Mouse (Mus musculus): ENCODE measurements around the gene Rce1. TPM values are rescaled to one million over a fixed set of nuclear protein-coding genes. Genes with fewer than 3 reads are reported as not detected.
A peak's percentile ranks its signal among the peaks of the same experiment; 100 is the strongest.

The Rce1 gene
- polyA plus RNA-seq, 1 experiment from 2014 or later = 66.8 TPM

GRCm38 (mm10) chr19:4612181-4612961 lies 13.1 kb downstream of the Rce1 start:
- Histone ChIP-seq H3K27me3 (replicated peaks) (no peaks in the 10 kb centered on the region), H3K4me3 (replicated peaks) (no peak overlapping the region), H3K4me1 (peaks cover 34% of the 10 kb centered on the region), H3K36me3 (peaks cover 18% of the 10 kb centered on the region), H3K9ac (no peak overlapping the region), H3K27ac (no peak overlapping the region), H3K9me3 (no peaks in the 10 kb centered on the region), H3K4me2 (no peak overlapping the region)
- 88% methylated on average over 19 of the region's 19 CpGs for WGBS
- ATAC-seq (ENCODE audit: insufficient read depth, low FRiP score, low read depth) = no peak

DNA sequence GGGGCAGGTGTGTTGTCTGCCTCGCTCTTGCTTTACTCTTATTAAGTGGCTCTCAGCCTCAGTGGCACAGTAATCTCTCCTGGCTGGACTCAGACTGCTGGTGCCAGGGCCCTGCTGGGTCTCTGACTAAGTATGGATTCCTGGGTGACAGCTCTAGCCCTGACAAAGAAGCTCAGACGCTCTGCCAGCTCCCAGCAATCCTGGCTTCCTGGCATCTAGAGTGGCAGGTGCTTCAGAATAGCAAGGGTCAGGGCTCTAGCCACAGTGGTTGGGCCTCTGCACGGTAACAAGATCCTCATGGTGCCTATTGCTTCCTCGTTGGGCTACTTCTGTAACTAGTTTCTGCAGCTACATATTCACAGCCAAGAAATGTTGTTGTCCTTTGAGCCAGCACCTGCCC lies 15.3 kb downstream of the Rce1 start:
- 55% methylated on average over 4 of the region's 4 CpGs for WGBS
- Histone ChIP-seq H3K27me3 (replicated peaks) (no peaks in the 10 kb centered on the region), H3K4me2 (no peak overlapping the region), H3K9ac (no peak overlapping the region), H3K4me3 (replicated peaks) (no peak overlapping the region), H3K36me3 (peaks cover 18% of the 10 kb centered on the region), H3K9me3 (no peaks in the 10 kb centered on the region), H3K4me1 (peaks cover 27% of the 10 kb centered on the region), H3K27ac (no peak overlapping the region)
- no peak for ATAC-seq (ENCODE audit: insufficient read depth, low FRiP score, low read depth)

DNA sequence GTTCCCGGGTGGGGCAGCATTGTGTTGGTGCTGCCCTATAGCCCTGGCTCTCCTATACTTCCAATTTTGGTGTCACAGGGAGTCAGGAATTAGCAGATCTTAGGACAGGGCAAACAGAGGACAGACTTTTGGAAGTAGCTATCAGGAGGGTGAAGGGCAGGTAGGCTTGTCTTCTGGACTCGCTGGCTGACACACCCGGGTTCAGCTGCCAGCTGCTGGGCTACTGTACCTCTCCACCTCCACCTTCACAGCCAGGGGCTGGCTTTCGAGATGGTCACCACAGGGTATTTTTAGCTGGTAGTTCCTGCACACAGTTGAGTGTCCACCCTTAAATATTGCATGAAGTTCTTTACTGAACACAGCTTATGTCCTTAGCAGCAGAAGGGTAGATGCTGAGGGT lies 16.9 kb downstream of the Rce1 start:
- H3K9me3 ChIP-seq = no peaks in the 10 kb centered on the region
- no peaks in the 10 kb centered on the region for H3K27me3 ChIP-seq (replicated peaks)
- H3K4me2 ChIP-seq = no peak overlapping the region
- 86% methylated on average over 4 of the region's 4 CpGs for WGBS
- peaks cover 30% of the 10 kb centered on the region for H3K4me1 ChIP-seq
- H3K36me3 ChIP-seq = peaks cover 18% of the 10 kb centered on the region
- no peak overlapping the region for H3K27ac ChIP-seq
- H3K4me3 ChIP-seq (replicated peaks) = no peak overlapping the region
- ATAC-seq (ENCODE audit: insufficient read depth, low FRiP score, low read depth) = no peak
- H3K9ac ChIP-seq = no peak overlapping the region

- no peak overlapping the region for H3K4me2 ChIP-seq
- 93% methylated on average over 12 of the region's 12 CpGs for whole genome bisulfite sequencing
- no peak for ATAC-seq (ENCODE audit: insufficient read depth, low FRiP score, low read depth)
Measured at GRCm38 (mm10) chr19:4607406-4607805, 18.0 kb downstream of the Rce1 start.

DNA sequence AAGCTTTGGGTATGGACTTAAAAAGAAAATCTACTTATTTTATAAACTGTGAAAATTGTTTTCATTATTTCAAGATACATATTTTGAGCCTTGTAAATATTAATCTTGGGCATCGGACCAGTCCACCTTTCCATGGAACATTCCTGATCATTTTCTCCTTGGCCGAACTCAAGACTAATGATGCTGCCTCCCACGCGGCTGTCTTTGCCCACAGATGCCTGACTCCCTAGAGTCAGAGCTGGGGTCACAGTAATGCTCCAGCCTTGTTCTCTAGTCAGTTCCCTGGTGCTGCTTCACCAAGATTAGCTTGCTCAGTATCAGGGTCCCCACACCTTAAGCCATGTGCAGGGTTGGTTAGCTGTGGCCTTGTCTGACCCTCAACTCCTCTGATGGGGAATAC lies 19.8 kb downstream of the Rce1 start:
- Histone ChIP-seq H3K36me3 (no peaks in the 10 kb centered on the region), H3K4me1 (peaks cover 21% of the 10 kb centered on the region), H3K9ac (no peak overlapping the region), H3K4me2 (no peak overlapping the region), H3K27me3 (replicated peaks) (no peaks in the 10 kb centered on the region), H3K4me3 (replicated peaks) (no peak overlapping the region), H3K27ac (no peak overlapping the region), H3K9me3 (no peaks in the 10 kb centered on the region)
- ATAC-seq (ENCODE audit: insufficient read depth, low FRiP score, low read depth) = no peak
- 59% methylated on average over 4 of the region's 4 CpGs for WGBS

More at GRCm38 (mm10) chr19:4607406-4607805, 18.0 kb downstream of the Rce1 start:
- H3K27me3 ChIP-seq (replicated peaks) = no peaks in the 10 kb centered on the region
- H3K4me3 ChIP-seq (replicated peaks) = no peak overlapping the region
- H3K27ac ChIP-seq = no peak overlapping the region
- H3K9ac ChIP-seq = no peak overlapping the region
- H3K4me1 ChIP-seq = peaks cover 21% of the 10 kb centered on the region
- peaks cover 14% of the 10 kb centered on the region; the same call in 1 of the 2 replicates for H3K36me3 ChIP-seq
- no peaks in the 10 kb centered on the region for H3K9me3 ChIP-seq

- Histone ChIP-seq H3K27ac (no peak overlapping the region; the same call in 1 of the 2 replicates), H3K9ac (no peak overlapping the region), H3K9me3 (no peaks in the 10 kb centered on the region), H3K36me3 (no peaks in the 10 kb centered on the region), H3K4me2 (0 out of 2 replicates have a peak overlapping the region, but pooled peaks have one; percentile 21), H3K27me3 (replicated peaks) (no peaks in the 10 kb centered on the region), H3K4me3 (replicated peaks) (no peak overlapping the region), H3K4me1 (peaks cover 21% of the 10 kb centered on the region)
- WGBS = 39% methylated on average over 24 of the region's 24 CpGs
- peak; percentile 76 for ATAC-seq (ENCODE audit: insufficient read depth, low FRiP score, low read depth)
Measured at GRCm38 (mm10) chr19:4603801-4604723, 21.4 kb downstream of the Rce1 start.

GRCm38 (mm10) chr19:4602459-4602858 lies 23.0 kb downstream of the Rce1 start:
- no peaks in the 10 kb centered on the region for H3K9me3 ChIP-seq
- no peak overlapping the region for H3K4me3 ChIP-seq (replicated peaks)
- H3K4me2 ChIP-seq = no peak overlapping the region
- H3K9ac ChIP-seq = no peak overlapping the region
- H3K36me3 ChIP-seq = no peaks in the 10 kb centered on the region
- no peaks in the 10 kb centered on the region for H3K27me3 ChIP-seq (replicated peaks)
- H3K4me1 ChIP-seq = peaks cover 21% of the 10 kb centered on the region
- no peak for ATAC-seq (ENCODE audit: insufficient read depth, low FRiP score, low read depth)
- WGBS = 88% methylated on average over 20 of the region's 20 CpGs
- H3K27ac ChIP-seq = no peak overlapping the region

- H3K27me3 ChIP-seq (replicated peaks) = no peaks in the 10 kb centered on the region
- H3K9me3 ChIP-seq = no peaks in the 10 kb centered on the region
- ATAC-seq (ENCODE audit: insufficient read depth, low FRiP score, low read depth) = no peak
- H3K27ac ChIP-seq = no peak overlapping the region
- no peak overlapping the region for H3K9ac ChIP-seq
- H3K4me2 ChIP-seq = no peak overlapping the region
- H3K4me1 ChIP-seq = no peaks in the 10 kb centered on the region
- H3K4me3 ChIP-seq (replicated peaks) = no peak overlapping the region
- H3K36me3 ChIP-seq = no peaks in the 10 kb centered on the region
- WGBS = 65% methylated on average over 2 of the region's 2 CpGs
Measured at GRCm38 (mm10) chr19:4596071-4596470, 29.4 kb downstream of the Rce1 start.

DNA sequence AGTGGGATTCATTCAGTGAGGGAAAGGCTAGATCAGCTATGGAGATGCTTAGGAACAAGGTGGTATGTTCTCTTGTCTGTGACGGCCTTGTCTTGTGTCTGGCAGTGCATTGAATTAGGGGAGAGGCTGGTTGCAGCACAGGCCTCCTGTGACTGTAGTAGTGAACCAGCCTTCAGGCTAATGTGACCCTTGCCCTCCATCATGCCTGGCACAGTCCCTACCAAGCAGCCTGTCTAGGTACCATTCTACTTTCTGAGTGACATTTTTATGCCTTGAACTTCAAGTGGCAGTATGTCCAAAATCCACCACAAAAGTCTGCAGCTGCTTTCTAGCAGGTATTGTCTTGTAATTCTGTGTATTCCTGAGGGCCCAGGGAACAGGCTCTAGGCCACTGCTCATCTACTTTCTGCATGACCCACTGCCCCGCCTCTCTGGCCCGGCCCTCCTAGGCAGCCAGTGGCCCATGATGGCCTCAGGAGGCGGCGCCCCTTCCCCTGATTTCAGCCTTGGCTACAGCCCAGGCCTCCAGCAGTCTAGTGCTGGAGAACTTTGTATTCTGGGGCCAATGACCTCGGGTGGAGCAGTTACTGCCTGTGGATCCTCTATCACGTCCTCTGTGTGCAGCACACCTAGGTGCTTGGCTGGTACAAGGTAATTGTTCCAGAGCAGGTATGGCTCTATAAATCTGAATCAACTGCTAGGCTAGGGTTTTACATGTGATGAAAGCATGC lies 31.5 kb downstream of the Rce1 start:
- peak; percentile 53; the same call in 1 of the 2 replicates for ATAC-seq (ENCODE audit: insufficient read depth, low FRiP score, low read depth)
- Histone ChIP-seq H3K36me3 (no peaks in the 10 kb centered on the region), H3K4me2 (no peak overlapping the region), H3K9ac (no peak overlapping the region), H3K4me3 (replicated peaks) (no peak overlapping the region), H3K27me3 (replicated peaks) (no peaks in the 10 kb centered on the region), H3K27ac (no peak overlapping the region), H3K4me1 (no peaks in the 10 kb centered on the region), H3K9me3 (no peaks in the 10 kb centered on the region)
- WGBS = 55% methylated on average over 7 of the region's 7 CpGs

DNA sequence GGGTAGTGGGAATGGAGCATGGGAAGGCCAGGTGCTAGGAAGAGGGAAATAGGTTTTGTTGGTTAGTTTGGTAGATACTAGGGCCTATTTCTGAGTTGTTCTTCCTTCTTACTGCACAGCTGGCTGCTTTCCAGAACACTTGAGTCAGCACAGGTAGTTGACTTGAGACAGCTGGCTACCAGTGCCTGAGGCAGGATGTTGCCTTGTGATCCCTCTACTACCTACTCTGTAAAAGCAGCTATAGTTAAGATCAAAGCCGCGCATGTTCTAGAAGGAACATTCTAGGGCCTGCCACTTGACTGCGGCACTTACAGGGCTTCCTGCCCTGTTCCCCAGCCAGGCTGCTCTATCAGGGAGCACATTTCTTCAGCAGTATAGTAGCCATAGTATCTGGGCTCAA lies 35.4 kb downstream of the Rce1 start:
- ATAC-seq (ENCODE audit: insufficient read depth, low FRiP score, low read depth) = no peak
- no peak overlapping the region for H3K4me2 ChIP-seq
- H3K9ac ChIP-seq = no peak overlapping the region
- H3K4me1 ChIP-seq = no peaks in the 10 kb centered on the region
- peak overlapping the region; percentile 16; the same call in 1 of the 2 replicates for H3K27ac ChIP-seq
- H3K27me3 ChIP-seq (replicated peaks) = no peaks in the 10 kb centered on the region
- no peaks in the 10 kb centered on the region for H3K9me3 ChIP-seq
- no peaks in the 10 kb centered on the region for H3K36me3 ChIP-seq
- 68% methylated on average over 3 of the region's 3 CpGs for WGBS
- H3K4me3 ChIP-seq (replicated peaks) = no peak overlapping the region

DNA sequence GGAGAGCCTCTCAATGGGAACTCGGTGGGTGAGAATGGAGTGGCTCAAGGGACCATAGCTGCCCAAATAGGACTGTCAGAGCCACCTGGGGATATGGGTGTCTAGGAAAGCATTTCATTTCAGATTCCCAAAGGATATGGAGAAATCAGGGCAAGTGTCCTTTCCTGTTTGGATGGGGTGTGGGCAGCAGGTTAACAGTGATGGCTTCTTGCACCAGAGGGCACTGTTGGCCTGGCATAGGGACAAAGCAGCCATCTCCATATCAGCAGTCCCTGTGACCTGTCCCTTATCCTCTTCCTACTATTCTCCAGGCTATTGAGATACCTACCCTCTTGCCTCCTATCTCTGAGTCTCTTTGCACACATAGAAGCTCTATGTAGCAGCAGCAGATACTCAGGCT lies 36.4 kb downstream of the Rce1 start:
- H3K4me1 ChIP-seq = no peaks in the 10 kb centered on the region
- WGBS = 81% methylated on average over 1 of the region's 1 CpGs
- H3K9me3 ChIP-seq = no peaks in the 10 kb centered on the region
- no peaks in the 10 kb centered on the region for H3K36me3 ChIP-seq
- no peaks in the 10 kb centered on the region for H3K27me3 ChIP-seq (replicated peaks)
- no peak overlapping the region for H3K27ac ChIP-seq
- no peak overlapping the region for H3K4me3 ChIP-seq (replicated peaks)
- H3K9ac ChIP-seq = no peak overlapping the region
- no peak overlapping the region for H3K4me2 ChIP-seq
- ATAC-seq (ENCODE audit: insufficient read depth, low FRiP score, low read depth) = no peak

Data from stomach, embryonic 15.5 days (tissue).